Mouse (Mus musculus): ENCODE measurements around the gene Agpat2.

The Agpat2 gene

DNA sequence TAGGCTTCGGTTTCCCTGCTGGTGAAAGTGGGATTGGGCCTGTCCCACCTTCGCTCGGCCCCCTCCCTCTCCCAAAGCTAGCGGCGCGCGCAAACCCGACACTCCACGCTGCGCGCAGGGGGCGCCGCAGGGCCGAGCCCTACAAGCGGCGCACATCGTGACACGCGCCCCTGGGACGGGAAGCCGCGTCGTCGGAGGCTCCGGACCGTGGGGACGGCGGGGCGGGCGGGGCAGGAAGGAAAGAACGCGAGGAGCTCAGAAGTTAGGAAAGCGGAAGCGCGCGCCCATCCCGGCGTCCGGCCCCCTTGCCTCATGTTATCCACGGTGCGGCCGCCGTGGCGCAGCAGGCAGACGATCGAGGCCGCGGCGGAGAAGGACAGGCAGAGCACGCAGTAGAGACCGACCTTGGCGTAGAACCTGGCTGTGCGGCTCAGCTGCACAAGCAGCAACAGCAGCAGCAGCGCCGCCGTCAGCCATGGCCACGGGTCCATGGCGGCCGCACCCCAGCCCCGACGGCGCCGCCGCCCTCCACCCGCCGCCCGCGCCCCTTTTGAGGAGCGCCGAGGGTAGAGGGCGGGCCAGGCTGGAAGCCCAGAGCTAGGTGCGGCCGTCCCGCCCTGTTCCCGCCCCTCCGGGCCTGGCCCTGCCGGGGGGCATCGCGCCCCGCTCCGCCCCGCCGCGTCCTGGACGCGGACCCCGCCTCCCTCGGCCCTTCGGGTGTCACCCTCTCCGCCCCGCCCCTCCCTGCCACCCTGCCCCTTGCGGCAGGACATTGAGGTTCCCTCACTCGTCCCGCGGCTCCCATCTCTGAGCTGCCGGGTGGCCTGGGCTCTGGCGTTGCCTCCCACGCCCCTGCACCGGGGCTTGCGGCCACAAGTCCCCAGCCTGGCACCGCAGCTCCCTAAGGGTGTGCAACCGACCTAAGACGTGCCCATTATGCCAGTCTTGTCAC is at the start of gene Agpat2:
Gene Agpat2, minus strand, starts transcription at position 698 of the 952 bp plus-strand sequence.
- DNase-seq = peak; percentile 80

GRCm38 (mm10) chr2:26646643-26647293 is 42.6 kb upstream of the Agpat2 start:
- peak; percentile 81 for DNase-seq

- DNase-seq = no peak
Observed at GRCm38 (mm10) chr2:26643942-26644341, 39.7 kb upstream of the Agpat2 start.

GRCm38 (mm10) chr2:26641006-26641647 is 36.9 kb upstream of the Agpat2 start:
- no peak for DNase-seq

- peak; percentile 94 for DNase-seq
Observed at GRCm38 (mm10) chr2:26639838-26640830, 35.9 kb upstream of the Agpat2 start.

GRCm38 (mm10) chr2:26639083-26639482 is 34.9 kb upstream of the Agpat2 start:
- peak; percentile 60 for DNase-seq

DNA sequence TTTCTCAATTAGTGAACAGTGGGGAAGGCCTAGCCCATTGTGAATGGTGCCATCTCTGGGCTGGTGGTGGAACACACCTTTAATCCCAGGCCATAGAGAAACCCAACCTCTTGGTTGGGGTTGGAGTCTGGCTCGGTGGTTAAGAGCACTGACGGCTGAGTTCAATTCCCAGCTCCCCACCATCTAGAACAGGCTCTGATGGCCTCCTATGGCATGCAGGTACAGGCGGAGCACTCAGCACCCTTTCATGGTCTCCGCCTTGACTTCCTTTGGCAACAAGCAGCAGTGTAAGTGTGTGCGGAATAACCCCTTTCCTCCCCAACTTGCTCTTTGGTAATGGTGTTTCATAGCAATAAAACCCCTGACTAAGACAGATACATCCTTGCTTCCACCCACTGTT is 34.4 kb upstream of the Agpat2 start:
- no peak for DNase-seq

DNA sequence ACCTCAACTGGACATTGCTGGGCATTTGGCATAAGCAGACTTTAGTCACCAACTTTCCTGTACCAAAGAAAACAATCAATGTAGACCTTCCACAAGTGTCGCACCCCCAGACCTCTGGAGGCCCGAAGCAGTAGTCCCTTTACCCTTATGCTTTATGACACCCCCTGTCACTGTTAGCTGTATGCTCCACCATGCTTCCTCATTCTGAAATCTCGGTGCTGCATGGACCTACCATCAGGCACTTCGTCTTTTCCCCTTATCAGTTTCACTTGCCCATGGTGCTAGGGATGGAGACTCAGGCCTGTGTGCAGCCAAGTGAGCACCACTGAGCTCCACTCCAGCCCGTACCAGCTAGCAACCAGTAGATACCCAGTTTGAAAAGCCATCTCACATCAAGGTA is 33.8 kb upstream of the Agpat2 start:
- DNase-seq = no peak

GRCm38 (mm10) chr2:26637316-26637932 is 33.2 kb upstream of the Agpat2 start:
- no peak for DNase-seq

- DNase-seq = no peak
Observed at GRCm38 (mm10) chr2:26636325-26636635, 32.1 kb upstream of the Agpat2 start.

DNA sequence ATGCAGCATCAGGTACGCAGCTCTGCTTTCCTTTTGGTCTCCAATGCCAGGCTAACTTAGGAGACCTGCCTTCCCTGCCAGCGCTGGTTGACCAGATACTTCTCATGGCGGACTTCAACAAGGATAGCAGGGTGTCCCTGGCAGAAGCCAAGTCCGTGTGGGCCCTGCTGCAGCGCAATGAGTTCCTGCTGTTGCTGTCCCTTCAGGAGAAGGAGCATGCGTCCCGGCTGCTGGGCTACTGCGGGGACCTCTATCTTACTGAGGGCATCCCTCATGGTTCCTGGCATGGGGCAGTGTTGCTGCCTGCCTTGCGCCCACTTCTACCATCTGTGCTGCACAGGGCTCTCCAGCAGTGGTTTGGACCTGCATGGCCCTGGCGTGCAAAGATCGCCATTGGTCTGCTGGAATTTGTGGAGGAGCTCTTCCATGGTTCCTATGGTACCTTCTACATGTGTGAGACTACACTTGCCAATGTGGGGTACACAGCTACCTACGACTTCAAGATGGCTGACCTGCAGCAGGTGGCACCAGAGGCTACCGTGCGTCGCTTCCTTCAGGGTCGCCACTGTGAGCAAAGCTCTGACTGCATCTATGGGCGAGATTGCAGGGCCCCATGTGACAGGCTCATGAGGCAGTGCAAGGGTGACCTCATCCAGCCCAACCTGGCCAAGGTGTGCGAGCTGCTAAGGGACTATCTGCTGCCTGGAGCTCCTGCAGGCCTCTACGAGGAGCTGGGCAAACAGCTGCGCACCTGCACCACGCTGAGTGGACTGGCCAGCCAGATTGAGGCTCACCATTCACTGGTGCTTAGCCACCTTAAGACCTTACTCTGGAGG is 31.5 kb upstream of the Agpat2 start:
- no peak for DNase-seq

DNA sequence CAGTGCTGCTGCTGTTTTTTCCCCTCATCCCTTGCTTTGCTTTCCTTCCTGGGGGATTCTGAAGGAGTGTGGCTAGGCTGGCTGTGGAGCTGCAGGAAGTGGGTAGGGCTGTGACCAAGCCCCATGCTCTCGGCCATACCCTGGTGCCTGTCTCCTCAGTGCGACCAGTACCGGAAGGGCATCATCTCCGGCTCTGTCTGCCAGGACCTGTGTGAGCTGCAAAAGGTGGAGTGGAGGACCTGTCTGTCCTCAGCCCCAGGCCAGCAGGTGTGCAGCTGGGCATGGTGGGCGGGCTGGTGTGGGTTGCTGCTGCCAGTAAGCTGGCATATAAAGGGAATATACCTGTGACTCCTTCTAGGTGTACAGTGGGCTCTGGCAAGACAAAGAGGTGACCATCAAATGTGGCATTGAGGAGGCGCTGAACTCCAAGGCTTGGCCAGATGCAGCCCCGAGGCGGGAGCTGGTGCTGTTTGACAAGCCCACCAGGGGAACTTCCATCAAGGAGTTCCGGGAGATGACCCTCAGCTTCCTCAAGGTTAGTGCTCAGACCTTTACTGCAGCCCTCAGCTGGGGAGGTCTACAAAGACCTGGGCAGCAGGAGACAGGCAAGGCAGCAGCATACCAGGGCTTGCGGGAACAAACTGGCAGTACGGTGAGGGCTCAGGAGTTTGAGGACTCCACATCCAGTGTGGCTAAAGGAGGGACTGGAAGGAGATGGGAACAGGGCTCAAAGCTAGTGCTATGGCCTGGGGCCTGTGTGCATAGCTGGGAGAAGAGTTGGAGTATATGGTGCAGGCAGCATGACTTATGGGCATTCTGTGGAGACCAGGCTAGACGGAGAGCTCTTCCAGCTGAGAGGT is 30.6 kb upstream of the Agpat2 start:
- DNase-seq = no peak

- DNase-seq = no peak
Observed at GRCm38 (mm10) chr2:26633953-26634530, 29.8 kb upstream of the Agpat2 start.

DNA sequence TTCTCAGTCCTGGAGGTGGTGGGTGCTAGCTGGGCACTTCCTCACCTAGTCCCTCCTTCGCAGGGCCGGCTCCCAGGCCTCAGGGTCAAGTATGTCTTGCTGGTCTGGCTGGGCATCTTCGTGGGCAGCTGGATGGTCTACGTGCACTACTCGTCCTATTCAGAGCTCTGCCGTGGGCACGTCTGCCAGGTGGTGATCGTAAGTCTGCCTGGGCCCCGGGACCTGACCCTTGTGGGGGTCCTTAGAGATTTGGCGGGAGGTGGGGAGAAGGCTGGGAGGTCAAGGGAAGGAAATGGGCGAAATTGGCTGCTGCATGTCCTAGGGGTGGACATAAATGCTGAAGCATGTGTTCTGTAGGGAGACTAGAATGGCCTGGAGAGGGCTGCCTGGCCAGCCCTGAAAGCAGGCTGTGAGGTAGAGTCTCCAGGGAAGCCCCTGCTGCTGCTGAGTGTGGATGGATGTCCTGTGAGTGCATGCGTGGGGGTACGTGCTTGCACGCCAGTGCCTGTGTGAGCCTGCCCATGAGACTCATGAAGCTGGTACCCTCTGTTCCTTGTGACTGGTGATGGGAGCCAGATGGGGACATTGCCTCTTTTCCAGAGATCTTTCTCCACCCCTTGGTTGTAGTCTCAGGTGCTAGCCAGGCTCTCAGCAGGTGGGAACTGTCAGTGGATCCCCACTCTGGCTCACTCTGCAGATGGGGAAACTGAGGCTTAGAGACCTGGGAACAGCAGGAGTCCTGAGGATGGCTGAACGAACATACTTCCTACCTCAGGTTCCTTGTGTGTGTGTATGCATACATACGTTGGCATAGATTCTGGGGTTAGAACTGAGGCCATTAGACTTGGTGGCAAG is 28.6 kb upstream of the Agpat2 start:
- DNase-seq = no peak

DNA sequence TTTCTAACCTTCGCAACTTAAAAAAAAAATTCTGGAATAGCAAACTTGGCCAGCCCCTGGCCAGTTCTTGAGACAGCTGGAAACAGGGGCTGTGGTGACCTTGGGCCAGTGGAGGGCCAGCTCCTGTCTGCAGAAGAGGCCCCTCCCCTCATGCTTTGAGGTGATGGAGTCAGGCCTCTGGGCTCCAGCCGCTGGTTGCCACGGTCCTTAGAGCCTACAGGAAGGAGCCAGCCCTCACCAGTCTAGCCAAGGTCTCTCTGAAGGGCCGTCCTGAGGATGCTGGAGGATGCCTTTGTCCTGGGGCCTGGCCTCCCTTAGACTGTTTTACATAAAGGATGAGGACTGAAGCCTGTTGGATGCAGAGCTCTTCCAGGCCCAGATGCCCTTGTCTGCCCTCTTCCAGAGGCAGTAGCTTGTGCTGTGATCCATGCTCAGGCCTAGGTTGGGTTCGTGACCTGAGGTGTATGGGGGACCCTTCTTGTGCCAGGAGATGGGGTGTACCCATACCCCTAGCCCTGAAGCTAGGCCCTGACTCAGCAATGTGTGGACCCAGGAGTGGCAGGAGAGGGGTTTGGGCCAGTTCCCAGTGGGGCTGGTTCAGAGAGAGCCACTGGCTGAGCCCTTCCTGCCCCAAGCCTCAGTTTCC is 24.7 kb upstream of the Agpat2 start:
- no peak for DNase-seq

GRCm38 (mm10) chr2:26627921-26628739 is 23.9 kb upstream of the Agpat2 start, which contains the start of gene Fam69b:
Fam69b (plus strand) TSS chr2:26628457.
- DNase-seq = peak; percentile 49

- no peak for DNase-seq
Observed at GRCm38 (mm10) chr2:26626081-26626480, 21.9 kb upstream of the Agpat2 start.

Data from kidney, adult 11 months (tissue).